Mouse (Mus musculus): ENCODE results near the gene 4930595D18Rik.
A peak's percentile ranks its signal among the peaks of the same experiment; 100 is the strongest.

4930595D18Rik gene

GRCm38 (mm10) chr12:111184476-111184875, at the start of gene 4930595D18Rik:
Gene 4930595D18Rik, minus strand, starts transcription at chr12:111184491.
- no peak for DNase-seq

- DNase-seq: no peak
Observed at GRCm38 (mm10) chr12:111233798-111234197, 49.5 kb upstream of the 4930595D18Rik start.

GRCm38 (mm10) chr12:111230793-111231192, 46.5 kb upstream of the 4930595D18Rik start:
- DNase-seq: no peak

- DNase-seq: no peak
Observed at GRCm38 (mm10) chr12:111228488-111228887, 44.2 kb upstream of the 4930595D18Rik start.

DNA sequence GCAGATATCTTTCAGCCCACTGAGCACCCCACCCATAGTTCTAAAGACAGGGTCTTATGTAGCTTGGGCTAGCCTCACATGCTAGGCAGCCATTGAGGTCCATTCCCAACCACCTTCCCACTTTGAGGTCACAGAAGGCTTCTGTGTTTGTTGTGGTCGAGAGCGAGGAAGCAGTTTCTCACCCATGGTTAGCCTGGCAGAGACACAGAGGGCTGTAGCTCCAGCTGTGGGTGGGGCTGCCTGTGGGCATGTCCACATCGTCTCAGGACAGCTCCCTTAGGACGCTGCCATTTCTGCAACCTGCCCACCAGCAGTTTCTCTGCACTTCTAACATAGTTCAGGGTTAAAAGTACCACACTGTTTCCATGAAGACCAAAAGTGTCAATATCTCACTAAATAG, 43.1 kb upstream of the 4930595D18Rik start:
- DNase-seq: no peak

DNA sequence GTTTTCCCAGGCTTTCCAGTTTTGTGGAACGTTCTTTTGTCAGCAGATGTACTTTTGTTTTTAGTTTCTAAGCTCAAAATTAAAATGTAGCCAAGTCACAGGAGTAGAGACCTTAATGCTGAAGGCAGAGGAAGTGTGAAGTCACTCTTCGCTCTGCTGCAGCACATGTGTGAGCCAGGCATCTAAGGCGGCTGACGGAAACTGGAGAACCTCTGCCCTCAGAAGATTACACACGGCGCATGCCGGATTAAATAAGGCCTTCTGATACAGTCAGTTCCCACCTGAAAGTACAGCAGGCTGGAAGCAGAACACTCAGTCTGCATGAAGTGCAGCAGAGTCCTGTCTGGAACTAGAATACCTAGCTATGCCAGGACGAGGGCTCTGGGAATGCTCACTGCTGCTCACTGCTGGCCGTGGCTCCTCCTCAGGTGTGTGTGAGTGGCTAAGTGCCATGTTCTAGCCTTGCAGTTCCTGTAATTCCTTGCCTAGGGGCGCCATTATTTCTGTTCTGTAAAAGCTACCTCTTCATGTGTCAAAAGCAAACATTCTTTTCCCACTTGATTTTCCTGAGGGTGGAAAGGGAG, 41.0 kb upstream of the 4930595D18Rik start:
- peak in 1 of 2 experiments; percentile 9 for DNase-seq

DNA sequence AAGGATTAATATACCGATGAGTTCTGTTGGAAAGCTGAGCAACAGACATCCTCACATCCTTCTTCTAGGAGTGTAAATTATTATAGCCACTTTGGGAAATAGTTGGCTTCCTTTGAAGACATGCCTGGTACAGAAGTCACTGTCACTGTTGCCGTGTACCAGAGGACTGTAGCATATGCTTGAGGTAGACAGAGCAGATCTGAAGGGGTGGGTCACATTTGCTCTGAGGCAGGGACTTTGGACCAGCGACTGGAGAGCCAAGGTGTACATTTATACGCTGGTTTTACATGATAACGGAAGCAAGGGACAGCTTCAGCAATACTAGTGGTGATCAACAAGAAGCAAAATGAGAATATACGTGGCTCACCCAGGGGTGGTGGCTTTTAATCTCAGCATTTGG, 34.6 kb upstream of the 4930595D18Rik start:
- DNase-seq: no peak

DNA sequence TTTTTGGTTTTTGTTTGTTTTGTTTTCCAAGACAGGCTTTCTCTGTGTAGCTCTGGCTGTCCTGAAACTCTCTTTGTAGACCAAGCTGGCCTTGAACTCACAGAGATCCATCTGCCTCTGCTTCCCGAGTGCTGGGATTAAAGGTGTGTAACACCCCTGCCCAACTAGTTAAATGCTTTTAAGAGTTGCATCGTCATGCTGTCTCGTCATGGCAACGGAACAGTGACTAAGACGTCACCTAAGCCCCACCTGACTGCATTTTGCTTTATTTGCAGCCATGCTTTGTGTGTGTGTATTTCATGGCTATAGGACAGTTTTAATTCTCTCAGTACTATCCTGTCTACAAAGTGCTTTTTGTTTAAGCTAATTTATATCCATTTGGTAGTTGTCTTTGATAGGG, 27.4 kb upstream of the 4930595D18Rik start:
- DNase-seq: no peak

DNA sequence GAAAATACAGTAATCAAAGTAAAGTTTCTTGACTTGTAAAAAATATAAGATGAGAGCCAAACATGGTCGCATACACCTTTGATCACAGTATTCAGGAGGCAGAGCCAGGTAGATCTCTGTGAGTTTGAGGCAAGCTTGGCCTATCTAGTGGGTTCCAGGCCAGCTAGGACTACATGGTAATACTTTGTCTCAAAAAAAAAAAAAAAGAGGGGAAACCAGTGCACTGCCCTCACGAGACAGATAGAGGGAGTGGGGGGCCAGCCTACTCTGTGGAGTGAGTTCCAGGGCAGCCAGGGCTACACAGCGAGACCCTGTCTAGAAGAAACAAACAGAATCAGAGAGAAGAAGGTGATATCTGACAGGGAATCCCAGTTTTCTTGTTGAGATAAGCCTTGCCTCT, 23.4 kb upstream of the 4930595D18Rik start:
- DNase-seq: no peak

- DNase-seq: no peak
Observed at GRCm38 (mm10) chr12:111203945-111204344, 19.7 kb upstream of the 4930595D18Rik start.

GRCm38 (mm10) chr12:111203076-111203475, 18.8 kb upstream of the 4930595D18Rik start:
- no peak for DNase-seq

DNA sequence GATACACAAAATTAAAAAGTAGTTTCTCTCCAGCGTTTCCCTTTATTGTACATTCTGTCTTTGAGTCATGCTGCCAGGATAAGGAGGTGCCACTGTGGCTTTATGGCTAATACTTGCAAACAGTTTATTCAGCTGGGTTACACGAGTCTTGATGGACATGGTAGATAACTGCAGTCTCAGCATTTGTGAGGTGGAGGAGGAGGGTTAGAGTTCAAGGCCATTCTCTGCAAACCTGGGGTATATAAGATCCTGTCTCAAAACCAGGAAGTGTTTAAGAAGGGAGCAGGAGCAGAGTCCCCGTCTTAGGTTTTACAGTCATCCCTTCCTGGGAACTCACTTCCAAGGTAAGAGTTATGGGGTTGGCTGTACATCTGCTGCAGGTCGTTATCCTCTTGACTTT, 12.3 kb upstream of the 4930595D18Rik start:
- DNase-seq: no peak

DNA sequence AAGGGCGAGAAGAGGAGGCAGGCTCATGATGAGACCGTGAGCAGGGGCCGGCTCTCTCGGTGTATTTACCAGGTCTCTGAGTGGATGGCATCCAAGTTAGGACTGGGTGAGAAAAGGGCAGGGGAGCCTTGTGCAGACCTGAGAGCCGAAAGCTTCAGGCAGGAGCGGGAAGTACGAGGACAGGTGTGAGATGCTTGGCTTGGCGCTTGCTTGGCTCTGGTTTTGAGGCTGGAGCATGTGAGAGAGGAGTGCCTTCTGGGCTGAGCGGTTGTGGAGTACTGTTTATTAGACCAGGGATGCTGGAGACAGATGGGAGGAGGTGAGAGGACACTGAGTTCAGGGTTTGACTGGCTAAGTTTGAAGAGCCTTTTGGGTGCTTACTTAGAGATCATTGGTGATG, 9.0 kb upstream of the 4930595D18Rik start:
- no peak for DNase-seq

GRCm38 (mm10) chr12:111192777-111193176, 8.5 kb upstream of the 4930595D18Rik start:
- DNase-seq: no peak

DNA sequence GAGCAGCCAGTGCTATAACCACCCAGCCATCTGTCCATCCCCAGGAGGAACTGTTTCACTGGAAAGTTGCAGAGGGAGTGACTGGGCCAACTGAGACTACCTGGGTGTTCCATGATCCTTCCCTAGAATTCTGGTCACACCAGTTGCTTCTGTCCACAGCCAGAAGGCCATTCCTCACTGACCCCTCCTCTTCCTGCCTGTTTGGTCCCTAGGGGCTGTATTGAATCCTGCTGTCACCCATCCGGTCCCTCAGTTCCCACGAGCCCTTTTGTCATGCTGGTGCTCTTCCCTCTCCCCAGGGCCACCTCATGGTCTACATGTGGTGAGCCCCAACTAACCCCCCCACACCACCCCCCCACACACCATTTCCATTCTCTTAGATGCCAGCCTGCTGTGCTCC, 6.6 kb upstream of the 4930595D18Rik start:
- no peak for DNase-seq

- no peak for DNase-seq
Observed at GRCm38 (mm10) chr12:111190355-111190754, 6.1 kb upstream of the 4930595D18Rik start.

DNA sequence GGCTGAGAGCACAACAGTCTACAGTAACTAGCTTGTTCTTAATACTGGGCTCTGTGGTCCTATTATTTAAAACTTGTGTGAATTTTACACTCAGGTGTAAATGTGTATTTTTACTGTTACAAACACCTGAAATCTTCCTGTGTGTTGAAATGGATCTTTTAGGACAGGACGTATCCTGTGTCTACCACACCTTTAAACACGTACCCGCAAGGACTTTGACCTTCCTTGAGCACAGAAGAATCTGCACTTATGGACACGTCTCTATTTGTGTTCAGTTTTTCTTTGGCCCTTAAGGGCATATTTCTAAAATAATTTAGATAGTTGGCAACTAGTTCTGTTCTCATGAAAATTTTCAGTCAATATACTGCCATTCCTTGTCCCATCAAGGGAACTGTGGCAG, 4.0 kb upstream of the 4930595D18Rik start:
- no peak for DNase-seq

DNA sequence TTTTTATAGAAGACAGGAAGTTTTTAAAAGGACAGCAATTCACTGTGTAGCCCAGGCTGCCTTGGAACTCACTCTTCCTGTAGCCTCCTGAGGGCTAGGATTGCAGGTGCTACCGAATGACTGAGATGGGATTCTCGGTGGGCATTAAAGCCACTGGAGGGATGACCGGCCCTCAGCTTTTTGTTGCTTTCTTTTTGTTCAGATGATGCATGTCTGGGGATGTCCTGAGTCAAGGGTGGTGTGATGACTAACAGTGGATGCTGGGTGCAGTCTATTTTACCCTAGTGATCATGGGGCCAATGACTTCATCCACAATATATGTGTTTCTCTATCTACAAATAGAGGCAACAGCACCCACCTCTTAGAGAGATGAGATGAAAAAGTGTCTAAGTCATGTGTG, 2.7 kb upstream of the 4930595D18Rik start:
- no peak for DNase-seq

- no peak for DNase-seq
Observed at GRCm38 (mm10) chr12:111182378-111182777, 1.9 kb downstream of the 4930595D18Rik start.

- no peak for DNase-seq
Observed at GRCm38 (mm10) chr12:111181848-111182247, 2.4 kb downstream of the 4930595D18Rik start.

DNA sequence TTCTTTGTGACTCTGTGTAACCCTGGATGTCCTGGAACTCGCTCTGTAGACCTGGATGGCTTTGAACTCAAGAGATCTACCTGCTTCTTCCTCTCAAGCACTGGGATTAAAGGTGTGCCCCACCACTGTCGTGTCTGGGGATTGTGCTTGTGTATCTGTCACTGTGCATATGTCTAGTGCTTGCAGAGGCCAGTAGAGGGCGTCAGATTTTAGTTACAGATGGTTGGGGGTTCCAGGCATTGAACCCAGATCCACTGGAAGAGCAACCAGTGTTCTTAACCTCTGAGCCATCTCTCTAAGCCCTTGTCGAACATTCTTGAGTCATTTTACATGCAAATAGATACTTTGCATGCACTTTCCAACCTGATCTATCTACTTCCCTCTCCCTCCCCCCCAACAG, 5.5 kb downstream of the 4930595D18Rik start:
- no peak for DNase-seq

DNA sequence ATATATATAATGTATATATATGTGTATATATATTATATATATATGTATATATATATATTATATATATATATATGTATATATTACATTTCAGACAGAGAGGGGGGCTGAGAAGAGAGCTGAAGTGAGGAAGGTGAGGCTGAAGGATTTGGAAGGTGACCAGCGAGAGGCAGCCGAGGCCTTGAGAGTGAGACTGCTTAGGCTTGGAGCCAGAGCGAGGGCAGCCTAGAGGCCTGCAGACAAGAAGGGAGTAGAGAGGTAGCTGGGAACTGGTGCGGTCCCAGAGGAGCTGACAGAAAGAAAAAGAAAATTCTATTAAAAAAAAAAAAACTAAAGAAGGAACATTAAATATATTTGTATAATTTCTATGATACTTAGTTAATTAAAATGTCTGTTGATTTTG, 15.4 kb downstream of the 4930595D18Rik start:
- DNase-seq: no peak

GRCm38 (mm10) chr12:111166681-111167289, 17.5 kb downstream of the 4930595D18Rik start:
- DNase-seq: peak; percentile 44 to 53

GRCm38 (mm10) chr12:111165831-111166591, 18.3 kb downstream of the 4930595D18Rik start, which contains the start of gene Traf3:
Gene Traf3, plus strand, starts transcription at chr12:111166370.
- peak; percentile 83 to 92 for DNase-seq
